Mouse (Mus musculus) lung, embryonic 15.5 days (tissue): ENCODE results near the gene Gje1. TPM values are rescaled to one million over a fixed set of nuclear protein-coding genes. Genes with fewer than 3 reads are reported as not detected.

ENCODE experiments used
- ATAC-seq: fragments of 200-750 bp; cut with Nextera tagmentation; 2 replicates; pipeline ENCODE4 v1.8.0; 2017; ENCODE audit warnings: moderate number of reproducible peaks, borderline replicate concordance; ENCODE audit not compliant: low FRiP score, low TSS enrichment; ENCODE audit errors: extremely low read depth
- H3K27ac ChIP-seq: fragments of 300-500 bp; sonication (generic); 2 replicates; pipeline ENCODE4 v1.5.1; 2015; ENCODE audit warnings: moderate library complexity, mild to moderate bottlenecking, inconsistent platforms
- H3K27me3 ChIP-seq: fragments of 300-500 bp; sonication (generic); 2 replicates; pipeline ENCODE4 v1.6.1; 2015; ENCODE audit warnings: inconsistent platforms
- H3K36me3 ChIP-seq: fragments of 300-500 bp; sonication (generic); 2 replicates; pipeline ENCODE4 v1.6.1; 2015; ENCODE audit warnings: inconsistent platforms
- H3K4me1 ChIP-seq: fragments of 300-500 bp; sonication (generic); 2 replicates; pipeline ENCODE4 v1.6.1; 2015; ENCODE audit warnings: inconsistent platforms
- H3K4me2 ChIP-seq: fragments of 300-500 bp; sonication (generic); 2 replicates; pipeline ENCODE4 v1.6.1; 2015; ENCODE audit warnings: inconsistent platforms, mild to moderate bottlenecking, moderate library complexity
- H3K4me3 ChIP-seq: fragments of 300-500 bp; sonication (generic); 2 replicates; pipeline ENCODE4 v1.5.1; 2015; ENCODE audit warnings: mild to moderate bottlenecking, inconsistent platforms
- H3K9ac ChIP-seq: fragments of 300-500 bp; sonication (generic); 2 replicates; pipeline ENCODE4 v1.6.1; 2015; ENCODE audit warnings: inconsistent platforms
- H3K9me3 ChIP-seq: fragments of 300-500 bp; sonication (generic); 2 replicates; pipeline ENCODE4 v1.6.1; 2016; ENCODE audit warnings: inconsistent platforms
- WGBS: fragments of 180-500 bp; shearing (Covaris S2); methylation state at CpG from one replicate; pipeline ENCODE4 v1.1.7; 2015; 5-methylcytosine and 5-hydroxymethylcytosine counted together
- polyA plus RNA-seq: library from polyadenylated mRNA; unstranded; fragments of >200 nt; fragmentation: Nextera tagmentation; extraction: Ambion mirVana; gene quantifications from 2 replicates; pipeline ENCODE4 v1.2.1, GENCODE M21; 2015

Gje1 gene
- polyA plus RNA-seq, 1 experiment from 2014 or later, result not detected

GRCm38 (mm10) chr10:14666147-14666546 lies 51.9 kb downstream of the Gje1 start:
- no peak overlapping the region for H3K4me3 ChIP-seq
- no peaks in the 10 kb centered on the region for H3K4me1 ChIP-seq
- WGBS, result 87% methylated on average over 2 of the region's 2 CpGs
- ATAC-seq, result no peak
- H3K27ac ChIP-seq, result no peak overlapping the region
- H3K4me2 ChIP-seq, result no peak overlapping the region
- H3K9me3 ChIP-seq, result no peaks in the 10 kb centered on the region
- peaks cover 22% of the 10 kb centered on the region for H3K36me3 ChIP-seq
- H3K9ac ChIP-seq, result no peak overlapping the region
- no peaks in the 10 kb centered on the region for H3K27me3 ChIP-seq

Other genes with a start within 250 kb of the Gje1 start
- gene Adgrg6, start 172.6 kb downstream of the Gje1 start, polyA plus RNA-seq, result 23.4 and 23.7 TPM in 2 replicates
- 98.1 and 99.1 TPM in 2 replicates for gene Vta1, start 12.7 kb downstream of the Gje1 start, polyA plus RNA-seq
- gene Nmbr, start 12.6 kb downstream of the Gje1 start, polyA plus RNA-seq, result 0.39 and 0.74 TPM in 2 replicates